Mouse (Mus musculus) stomach, embryonic 14.5 days (tissue): Measurements from ENCODE around the gene Jkamp. TPM values are rescaled to one million over a fixed set of nuclear protein-coding genes. Genes with fewer than 3 reads are reported as not detected.

Experiments
- microRNA-seq: library from miRNA; unstranded; fragments of <30 nt; microRNA quantifications from one replicate; pipeline ENCODE4, GENCODE M21; 2016
- polyA plus RNA-seq: library from polyadenylated mRNA; unstranded; fragments of >200 nt; fragmentation: Nextera tagmentation; extraction: Ambion mirVana; gene quantifications from 2 replicates; pipeline ENCODE4 v1.2.1, GENCODE M21; 2014

The Jkamp gene
- polyA plus RNA-seq, 1 experiment from 2014 or later = 62.8 TPM

Small RNA genes lying within 50 kb of the gene (microRNA-seq; reads per million reads assigned to microRNA genes)
- not detected for gene Gm24466

Other genes with a start within 250 kb of the Jkamp start
- 0.75 and 1.3 TPM in 2 replicates for gene Gpr135, start 14.5 kb upstream of the Jkamp start, polyA plus RNA-seq
- 16.6 and 20.5 TPM in 2 replicates for gene L3hypdh, start 150 bp upstream of the Jkamp start, polyA plus RNA-seq
- gene Ccdc175, start 99.4 kb downstream of the Jkamp start, polyA plus RNA-seq = not detected in 2 replicates